Mouse (Mus musculus): ENCODE measurements around the gene H2afj. TPM values are rescaled to one million over a fixed set of nuclear protein-coding genes. Genes with fewer than 3 reads are reported as not detected.

The H2afj gene
- 100 to 1,000 TPM; 167 to 198 TPM for polyA plus RNA-seq (2017; shearing (Covaris generic))

DNA sequence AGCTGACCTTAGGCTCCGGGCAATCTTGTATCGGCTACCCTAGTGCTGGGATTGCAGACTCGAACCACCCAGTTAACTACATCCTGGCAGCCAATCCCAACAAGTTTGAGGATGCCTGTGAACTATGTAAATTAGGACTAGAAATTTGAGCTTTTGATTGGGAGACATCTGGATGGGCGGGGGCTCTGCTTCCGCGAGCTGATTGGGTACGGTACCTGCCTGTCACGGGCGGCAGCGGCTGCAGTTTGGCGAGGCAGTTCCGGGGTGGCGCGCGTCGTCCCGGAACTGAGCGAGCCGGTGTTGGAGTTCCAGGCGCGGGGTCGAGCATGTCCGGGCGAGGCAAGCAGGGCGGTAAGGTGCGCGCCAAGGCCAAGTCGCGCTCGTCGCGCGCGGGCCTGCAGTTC lies at the start of gene H2afj:
Gene H2afj (plus strand): TSS at position 231 of the 404 bp plus-strand sequence.

DNA sequence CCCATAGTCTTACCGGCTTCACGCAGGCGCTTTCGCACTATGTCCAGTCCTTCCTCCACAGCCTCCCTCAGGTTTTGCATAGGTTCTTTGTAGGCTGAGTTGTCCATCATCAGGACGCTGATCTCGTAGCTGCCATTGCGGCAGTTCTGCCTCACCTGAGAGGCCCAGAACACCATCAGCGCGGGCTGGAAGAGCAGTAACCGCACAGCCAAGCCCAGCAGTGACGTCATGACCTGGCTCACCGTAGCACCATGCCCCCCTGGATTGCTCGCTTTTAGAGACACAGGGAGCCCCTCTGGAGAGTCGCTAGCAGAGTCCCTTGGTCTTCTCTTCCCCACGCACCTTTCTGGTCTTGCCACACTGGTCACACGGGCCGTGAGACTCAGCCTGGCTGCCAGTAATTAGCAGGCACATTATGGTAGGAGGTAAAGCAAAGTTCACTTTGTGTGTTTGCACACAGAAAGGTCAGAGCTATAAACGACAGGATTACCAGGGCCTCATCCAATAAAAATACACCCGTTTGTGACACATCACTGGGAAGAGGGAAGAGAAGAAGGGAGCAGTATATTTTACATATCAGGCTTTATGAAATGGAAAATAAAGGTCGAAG lies 26.6 kb upstream of the H2afj start, which contains the start of gene Gucy2c:
Gene Gucy2c (minus strand): TSS at position 389 of the 610 bp plus-strand sequence.

DNA sequence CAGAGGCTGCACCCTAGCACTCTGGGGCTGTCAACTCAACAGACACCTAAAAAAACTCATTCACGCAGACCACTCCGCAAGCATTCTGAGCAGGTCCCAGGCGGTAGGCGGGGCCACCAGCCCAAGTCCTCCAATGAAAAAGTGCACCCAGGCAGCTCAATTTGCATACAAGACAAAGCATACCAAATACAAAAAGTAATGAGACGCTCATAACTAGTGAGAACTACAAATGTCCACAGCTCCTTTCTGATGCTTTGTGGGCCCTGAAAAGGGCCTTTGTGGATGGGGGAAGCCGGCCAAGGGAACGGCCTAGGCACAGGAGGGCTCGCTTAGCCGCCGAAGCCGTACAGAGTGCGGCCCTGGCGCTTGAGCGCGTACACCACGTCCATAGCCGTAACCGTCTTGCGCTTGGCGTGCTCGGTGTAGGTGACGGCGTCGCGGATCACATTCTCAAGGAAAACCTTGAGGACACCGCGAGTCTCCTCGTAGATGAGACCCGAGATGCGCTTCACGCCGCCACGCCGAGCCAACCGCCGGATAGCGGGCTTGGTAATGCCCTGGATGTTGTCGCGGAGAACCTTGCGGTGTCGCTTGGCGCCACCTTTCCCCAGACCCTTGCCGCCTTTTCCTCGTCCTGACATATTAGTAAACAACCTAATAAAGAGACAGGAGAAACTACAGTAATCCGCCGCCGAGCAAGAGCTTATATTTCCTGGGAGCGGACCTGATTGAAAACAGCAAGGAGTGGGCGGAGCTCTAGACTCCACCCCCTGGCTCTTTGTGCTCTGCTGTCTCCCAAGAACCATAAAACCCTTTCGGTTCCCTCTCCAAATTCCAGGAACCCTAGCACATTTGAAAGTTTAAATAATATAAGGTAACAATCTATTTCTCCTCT lies 4.1 kb upstream of the H2afj start, which contains the start of gene Hist4h4:
Gene Hist4h4 (minus strand): TSS at position 677 of the 895 bp plus-strand sequence.

DNA sequence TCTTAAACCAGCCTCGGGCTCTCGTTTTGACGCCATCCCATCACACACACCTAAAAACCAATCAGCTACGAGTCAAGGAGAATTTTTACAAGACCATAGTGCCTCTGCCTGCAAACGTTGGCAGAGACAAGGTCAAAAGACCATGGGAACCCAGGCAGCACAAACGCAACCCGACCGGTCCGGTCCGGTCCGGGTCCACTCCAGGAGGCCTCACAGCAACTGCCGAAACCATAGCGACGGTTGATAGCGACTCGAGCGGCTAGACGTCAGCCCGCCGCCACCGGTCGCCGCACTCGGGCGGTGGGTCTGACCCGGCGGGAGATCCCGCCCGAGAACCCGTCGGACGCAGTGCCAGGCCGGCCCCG lies 19.5 kb downstream of the H2afj start, which contains the start of gene BC049715:
Gene BC049715 (plus strand): TSS at position 111 of the 365 bp plus-strand sequence.

DNA sequence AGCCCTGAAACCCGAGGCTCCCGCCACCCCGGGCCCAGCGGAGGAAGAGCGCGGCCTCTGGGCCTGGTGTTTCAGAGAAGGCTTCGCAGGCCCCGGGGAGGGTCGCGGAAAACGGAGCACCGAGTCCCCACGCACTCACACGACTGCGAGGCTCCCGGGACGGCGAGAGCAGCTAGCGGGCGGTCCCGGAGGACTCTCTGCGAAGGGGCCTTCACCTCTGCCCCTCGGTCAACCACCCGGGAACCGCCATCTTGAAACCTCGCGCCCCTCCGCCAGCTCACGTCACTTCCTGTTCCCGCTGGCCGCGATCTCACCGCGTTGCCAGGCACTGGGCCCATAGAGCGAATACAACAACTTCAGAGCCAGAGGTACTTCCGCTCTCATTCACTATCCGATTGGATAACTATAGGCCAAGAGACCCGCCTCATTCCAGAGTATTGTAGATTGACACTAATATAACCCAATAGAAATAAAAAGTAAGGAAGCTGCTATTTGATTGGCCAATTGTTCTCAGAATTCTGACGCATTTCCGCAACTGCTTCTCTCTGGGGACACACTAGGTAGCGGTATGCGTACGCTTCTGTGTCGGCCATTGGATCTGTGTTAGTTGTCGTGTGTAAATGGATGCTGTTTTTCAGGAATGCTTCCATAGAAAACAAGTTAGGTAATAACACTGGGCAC lies 20.0 kb downstream of the H2afj start, which contains the start of gene Wbp11:
Gene Wbp11 (minus strand): TSS at position 353 of the 681 bp plus-strand sequence.

DNA sequence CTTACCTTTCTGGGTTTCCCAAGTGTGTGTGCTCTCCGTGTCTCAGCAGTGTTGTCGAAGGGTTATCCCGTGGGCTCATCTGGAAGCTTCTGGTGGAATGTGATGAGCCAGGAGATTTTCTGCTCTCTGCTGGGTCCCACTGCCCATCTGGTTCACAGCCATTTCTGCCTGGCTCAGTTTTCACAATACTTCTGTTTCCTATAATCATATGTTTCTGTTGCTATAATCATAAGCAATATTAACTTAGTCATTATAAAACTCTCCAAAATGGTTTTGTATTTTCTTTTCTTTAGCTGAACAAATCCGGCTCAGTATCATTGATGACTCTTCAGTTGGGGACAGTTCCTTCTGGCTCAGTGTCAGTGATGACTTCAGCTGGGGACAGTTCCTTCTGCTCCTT lies 27.3 kb downstream of the H2afj start, which contains the start of gene Smco3:
Gene Smco3 (minus strand): TSS at position 101 of the 400 bp plus-strand sequence.

DNA sequence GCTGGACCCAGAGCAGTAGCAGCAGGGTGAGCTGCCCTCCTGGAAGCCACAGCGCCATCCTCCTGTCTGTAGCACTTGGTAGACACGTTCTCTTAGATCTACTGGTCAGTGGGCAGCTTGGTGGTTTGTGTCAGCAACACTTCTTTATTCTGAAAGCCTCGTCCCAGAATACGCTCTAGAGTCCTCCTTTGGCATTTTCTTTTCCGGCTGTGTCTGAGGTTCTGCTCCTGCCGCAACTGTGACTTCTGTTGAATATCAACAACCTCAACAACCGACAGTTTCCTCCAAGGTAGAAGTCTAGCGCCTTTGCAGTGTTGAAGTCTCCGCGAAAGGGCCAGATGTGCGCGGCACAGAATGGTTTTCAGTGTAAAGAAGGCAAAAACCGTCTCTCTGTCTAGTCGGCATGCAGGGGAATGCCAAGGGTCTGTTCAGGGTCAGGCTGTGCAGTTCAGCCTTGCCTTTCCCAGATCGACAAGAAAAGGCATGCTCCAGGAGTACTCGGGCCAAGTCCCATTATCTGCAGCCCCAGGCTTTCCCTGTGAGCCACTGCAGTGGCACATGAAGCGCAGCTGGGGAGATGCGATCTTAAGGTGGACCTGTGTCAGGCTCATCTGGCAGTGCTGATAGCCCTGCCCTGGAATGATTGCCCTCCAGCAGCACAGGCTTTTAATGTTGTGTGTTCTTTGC lies 49.3 kb downstream of the H2afj start, which contains the start of gene Art4:
Gene Art4 (minus strand): TSS at position 548 of the 687 bp plus-strand sequence.

Other genes starting within 250 kb of the H2afj start
- 1 to 10 TPM; 3.0 to 7.0 TPM for gene Plbd1, start 146.3 kb upstream of the H2afj start, polyA plus RNA-seq (2017; shearing (Covaris generic))
- gene Gucy2c, start 26.5 kb upstream of the H2afj start, polyA plus RNA-seq (2017; shearing (Covaris generic)): under 1 TPM in 1 of 2 experiments, not detected in 1; 0.07 TPM
- gene Hist4h4, start 3.8 kb upstream of the H2afj start, polyA plus RNA-seq (2017; shearing (Covaris generic)): 1 to 10 TPM in 1 of 2 experiments, under 1 TPM in 1; 0.85 to 1.0 TPM
- 1 to 10 TPM; 2.0 to 2.1 TPM for gene BC049715, start 19.4 kb downstream of the H2afj start, polyA plus RNA-seq (2017; shearing (Covaris generic))
- 10 to 100 TPM; 85.1 to 86.6 TPM for gene Wbp11, start 20.0 kb downstream of the H2afj start, polyA plus RNA-seq (2017; shearing (Covaris generic))
- gene Smco3, start 27.2 kb downstream of the H2afj start, polyA plus RNA-seq (2017; shearing (Covaris generic)): not detected
- 1 to 10 TPM; 2.5 to 3.3 TPM for gene Art4, start 49.5 kb downstream of the H2afj start, polyA plus RNA-seq (2017; shearing (Covaris generic))
- gene Mgp, start 67.6 kb downstream of the H2afj start, polyA plus RNA-seq (2017; shearing (Covaris generic)): not detected
- gene Erp27, start 113.9 kb downstream of the H2afj start, polyA plus RNA-seq (2017; shearing (Covaris generic)): 1 to 10 TPM; 2.5 to 3.5 TPM
- under 1 TPM; 0.20 to 0.74 TPM for gene Pde6h, start 115.6 kb downstream of the H2afj start, polyA plus RNA-seq (2017; shearing (Covaris generic))
- gene Arhgdib, start 133.7 kb downstream of the H2afj start, polyA plus RNA-seq (2017; shearing (Covaris generic)): 1,000 to 10,000 TPM; 2,391 to 2,736 TPM

Data from activated CD4-positive, CD25-positive, alpha-beta regulatory T cell (primary cell).